Mouse (Mus musculus) midbrain, embryonic 16.5 days (tissue): ENCODE data around the gene Fastk. TPM values are rescaled to one million over a fixed set of nuclear protein-coding genes. Genes with fewer than 3 reads are reported as not detected.

Experiments
- ATAC-seq: fragments of 200-750 bp; cut with Nextera tagmentation; 2 replicates; pipeline ENCODE4 v1.8.0; 2017; ENCODE audit warnings: moderate TSS enrichment
- H3K27ac ChIP-seq: fragments of 300-500 bp; sonication (generic); 2 replicates; pipeline ENCODE4 v1.5.1; 2014; ENCODE audit warnings: mild to moderate bottlenecking, low read length, mixed read lengths
- H3K27me3 ChIP-seq: fragments of 300-500 bp; sonication (generic); 2 replicates; pipeline ENCODE4 v1.6.1; 2014; ENCODE audit warnings: low read depth, low read length, mixed read lengths; ENCODE audit not compliant: control insufficient read depth, insufficient read depth
- H3K36me3 ChIP-seq: fragments of 300-500 bp; sonication (generic); 2 replicates; pipeline ENCODE4 v1.6.1; 2014; ENCODE audit warnings: mild to moderate bottlenecking, low read length, moderate library complexity, mixed read lengths; ENCODE audit not compliant: control insufficient read depth, insufficient read depth
- H3K4me1 ChIP-seq: fragments of 300-500 bp; sonication (generic); 2 replicates; pipeline ENCODE4 v1.6.1; 2014; ENCODE audit warnings: mild to moderate bottlenecking, low read length, mixed read lengths; ENCODE audit not compliant: control insufficient read depth, insufficient read depth
- H3K4me2 ChIP-seq: fragments of 300-500 bp; sonication (generic); 2 replicates; pipeline ENCODE4 v1.6.1; 2014; ENCODE audit warnings: mild to moderate bottlenecking, low read length, mixed read lengths
- H3K4me3 ChIP-seq: fragments of 300-500 bp; sonication (generic); 2 replicates; pipeline ENCODE4 v1.5.1; 2014; ENCODE audit warnings: low read depth, mild to moderate bottlenecking, low read length, moderate library complexity, mixed read lengths
- H3K9ac ChIP-seq: fragments of 300-500 bp; sonication (generic); 2 replicates; pipeline ENCODE4 v1.6.1; 2014; ENCODE audit warnings: low read depth, low read length, mixed read lengths
- H3K9me3 ChIP-seq: fragments of 300-500 bp; sonication (generic); replicated peaks from 2 replicates; pipeline ENCODE4 v1.6.1; 2014; ENCODE audit warnings: mild to moderate bottlenecking, low read length, mixed read lengths; ENCODE audit not compliant: control insufficient read depth, poor library complexity, severe bottlenecking
- WGBS: fragments of 180-500 bp; shearing (Covaris S2); extraction: QIAGEN DNeasy Blood & Tissue Kit; methylation state at CpG from one replicate; pipeline ENCODE4 v1.1.7; 2014; 5-methylcytosine and 5-hydroxymethylcytosine counted together
- polyA plus RNA-seq: library from polyadenylated mRNA; unstranded; fragments of >200 nt; fragmentation: Nextera tagmentation; extraction: Ambion mirVana; gene quantifications from 2 replicates; pipeline ENCODE4 v1.2.1, GENCODE M21; 2015

The Fastk gene
- polyA plus RNA-seq, 1 experiment from 2014 or later, result 96.2 TPM

- Histone ChIP-seq H3K4me2 (no peak overlapping the region), H3K36me3 (no peaks in the 10 kb centered on the region), H3K27me3 (peaks cover 11% of the 10 kb centered on the region), H3K9ac (no peak overlapping the region), H3K27ac (no peak overlapping the region), H3K9me3 (no peaks in the 10 kb centered on the region), H3K4me1 (peaks cover 11% of the 10 kb centered on the region; the same call in 1 of the 2 replicates), H3K4me3 (no peak overlapping the region)
- ATAC-seq, result no peak
- WGBS, result 85% methylated on average over 7 of the region's 7 CpGs
Observed at GRCm38 (mm10) chr5:24392724-24393123, 52.4 kb downstream of the Fastk start.

- Histone ChIP-seq H3K27ac (no peak within 1 kb of the TSS), H3K4me3 (no peak within 1 kb of the TSS)
- ATAC-seq, result no peak
Observed at GRCm38 (mm10) chr5:24391864-24392263, 53.2 kb downstream of the Fastk start, which contains the start of gene Atg9b. TSS of gene Atg9b (minus strand) at chr5:24392143.

GRCm38 (mm10) chr5:24389658-24390020 lies 55.4 kb downstream of the Fastk start:
- no peak overlapping the region for H3K4me3 ChIP-seq

More at GRCm38 (mm10) chr5:24391864-24392263, 53.2 kb downstream of the Fastk start, which contains the start of gene Atg9b:
- H3K27me3 ChIP-seq, result peaks cover 20% of the 10 kb centered on the region
- no peaks in the 10 kb centered on the region for H3K9me3 ChIP-seq
- H3K4me2 ChIP-seq, result no peak within 1 kb of the TSS
- H3K36me3 ChIP-seq, result no peaks in the 10 kb centered on the region
- H3K4me1 ChIP-seq, result peaks cover 16% of the 10 kb centered on the region; the same call in 1 of the 2 replicates
- 86% methylated on average over 7 of the region's 7 CpGs for WGBS
- no peak within 1 kb of the TSS for H3K9ac ChIP-seq

GRCm38 (mm10) chr5:24389011-24389657 lies 56.0 kb downstream of the Fastk start:
- 62% methylated on average over 6 of the region's 7 CpGs for WGBS
- ATAC-seq, result no peak
- H3K9ac ChIP-seq, result no peak overlapping the region
- no peak overlapping the region for H3K4me3 ChIP-seq
- H3K9me3 ChIP-seq, result no peaks in the 10 kb centered on the region
- no peak overlapping the region for H3K4me2 ChIP-seq
- H3K36me3 ChIP-seq, result no peaks in the 10 kb centered on the region
- peaks cover 29% of the 10 kb centered on the region for H3K27me3 ChIP-seq
- H3K27ac ChIP-seq, result no peak overlapping the region
- peaks cover 13% of the 10 kb centered on the region; the same call in 1 of the 2 replicates for H3K4me1 ChIP-seq

More at GRCm38 (mm10) chr5:24389658-24390020, 55.4 kb downstream of the Fastk start:
- Histone ChIP-seq H3K4me1 (peaks cover 13% of the 10 kb centered on the region; the same call in 1 of the 2 replicates), H3K9me3 (no peaks in the 10 kb centered on the region), H3K9ac (no peak overlapping the region), H3K36me3 (no peaks in the 10 kb centered on the region), H3K27me3 (peaks cover 29% of the 10 kb centered on the region), H3K27ac (no peak overlapping the region), H3K4me2 (no peak overlapping the region)
- no peak for ATAC-seq
- 77% methylated on average over 4 of the region's 4 CpGs for WGBS

Other genes with a start within 250 kb of the Fastk start
- 11.4 and 11.7 TPM in 2 replicates for gene Kcnh2, start 93.7 kb downstream of the Fastk start, polyA plus RNA-seq
- gene Nos3, start 80.5 kb downstream of the Fastk start, polyA plus RNA-seq, result 8.8 and 9.7 TPM in 2 replicates
- 3.8 and 4.4 TPM in 2 replicates for gene Atg9b, start 53.1 kb downstream of the Fastk start, polyA plus RNA-seq
- gene Abcb8, start 51.6 kb downstream of the Fastk start, polyA plus RNA-seq, result 49.2 and 54.9 TPM in 2 replicates
- gene Asic3, start 31.9 kb downstream of the Fastk start, polyA plus RNA-seq, result 0.24 TPM in 1 of 2 replicates, not detected in the other
- gene Cdk5, start 21.8 kb downstream of the Fastk start, polyA plus RNA-seq, result 130 and 149 TPM in 2 replicates
- gene Slc4a2, start 21.4 kb downstream of the Fastk start, polyA plus RNA-seq, result 22.2 and 23.7 TPM in 2 replicates
- 60.1 and 63.2 TPM in 2 replicates for gene Tmub1, start 2.6 kb upstream of the Fastk start, polyA plus RNA-seq
- 55.6 and 56.9 TPM in 2 replicates for gene Agap3, start 6.9 kb upstream of the Fastk start, polyA plus RNA-seq
- gene Gbx1, start 81.9 kb upstream of the Fastk start, polyA plus RNA-seq, result 0.20 and 0.21 TPM in 2 replicates
- gene Asb10, start 95.7 kb upstream of the Fastk start, polyA plus RNA-seq, result 0.15 TPM in 1 of 2 replicates, not detected in the other
- 0.08 TPM in 1 of 2 replicates, not detected in the other for gene 4931409K22Rik, start 111.5 kb upstream of the Fastk start, polyA plus RNA-seq
- 78.0 and 85.0 TPM in 2 replicates for gene Abcf2, start 132.2 kb upstream of the Fastk start, polyA plus RNA-seq
- gene Chpf2, start 141.5 kb upstream of the Fastk start, polyA plus RNA-seq, result 16.6 and 23.3 TPM in 2 replicates
- 173 and 192 TPM in 2 replicates for gene Smarcd3, start 179.1 kb upstream of the Fastk start, polyA plus RNA-seq
- gene Nub1, start 240.2 kb upstream of the Fastk start, polyA plus RNA-seq, result 48.6 and 49.8 TPM in 2 replicates